Mouse (Mus musculus) CD4-positive, CD25-positive, alpha-beta regulatory T cell, adult 4 months (primary cell): ENCODE measurements around the gene Derl3. TPM values are rescaled to one million over a fixed set of nuclear protein-coding genes. Genes with fewer than 3 reads are reported as not detected.
"Not testable (repeated sequence)": the region's sequence is repeated elsewhere in the genome, so short reads cannot be mapped to it uniquely, and the experiment has no call there.

Experiments
- ATAC-seq: one replicate; pipeline ENCODE4 v1.8.0; 2017
- polyA plus RNA-seq, 2 experiments: library from polyadenylated mRNA; unstranded; fragments of 100-300 nt; shearing (Covaris generic); gene quantifications; one replicate each; pipeline ENCODE4 v1.2.1; 2017

Gene Derl3
- polyA plus RNA-seq, 2 experiments from 2014 or later = 1.0 to 2.8 TPM

GRCm38 (mm10) chr10:75872915-75873542 is 20.2 kb upstream of the Derl3 start:
- peak; percentile 71 for ATAC-seq

- ATAC-seq = no peak
These were observed 19.6 kb upstream of the Derl3 start for GRCm38 (mm10) chr10:75873543-75874170.

- no peak for ATAC-seq
These were observed 14.4 kb upstream of the Derl3 start for GRCm38 (mm10) chr10:75878836-75879235.

GRCm38 (mm10) chr10:75880351-75880750 is 12.9 kb upstream of the Derl3 start:
- no peak for ATAC-seq

GRCm38 (mm10) chr10:75880771-75881577 is 12.2 kb upstream of the Derl3 start:
- ATAC-seq = no peak

- no peak for ATAC-seq
These were observed 11.4 kb upstream of the Derl3 start for GRCm38 (mm10) chr10:75881578-75882432.

GRCm38 (mm10) chr10:75882433-75883231 is 10.6 kb upstream of the Derl3 start:
- no peak for ATAC-seq

GRCm38 (mm10) chr10:75883232-75883552 is 10.0 kb upstream of the Derl3 start:
- peak; percentile 64 for ATAC-seq

- no peak for ATAC-seq
These were observed 8.5 kb upstream of the Derl3 start for GRCm38 (mm10) chr10:75884742-75885141.

GRCm38 (mm10) chr10:75887504-75887903 is 5.7 kb upstream of the Derl3 start:
- ATAC-seq = not testable (repeated sequence)

GRCm38 (mm10) chr10:75889406-75890153 is 3.6 kb upstream of the Derl3 start:
- ATAC-seq = no peak

GRCm38 (mm10) chr10:75894601-75895000 is 1.4 kb downstream of the Derl3 start:
- ATAC-seq = no peak

- ATAC-seq = no peak
These were observed 2.5 kb downstream of the Derl3 start for GRCm38 (mm10) chr10:75895730-75896129.

GRCm38 (mm10) chr10:75896208-75896607 is 3.0 kb downstream of the Derl3 start:
- ATAC-seq = no peak

- ATAC-seq = no peak
These were observed 4.2 kb downstream of the Derl3 start for GRCm38 (mm10) chr10:75897373-75897772.

- no peak for ATAC-seq
These were observed 4.9 kb downstream of the Derl3 start for GRCm38 (mm10) chr10:75898039-75898564.

GRCm38 (mm10) chr10:75898846-75899245 is 5.6 kb downstream of the Derl3 start:
- ATAC-seq = no peak

- ATAC-seq = no peak
These were observed 11.2 kb downstream of the Derl3 start for GRCm38 (mm10) chr10:75904391-75904790.

- ATAC-seq = no peak
These were observed 13.7 kb downstream of the Derl3 start for GRCm38 (mm10) chr10:75906882-75907281.

GRCm38 (mm10) chr10:75910698-75911097 is 17.5 kb downstream of the Derl3 start:
- no peak for ATAC-seq

GRCm38 (mm10) chr10:75913013-75913589 is 19.9 kb downstream of the Derl3 start:
- no peak for ATAC-seq
